9 mouse cellular contexts compared by ENCODE assay signal in the genomic region with DNA sequence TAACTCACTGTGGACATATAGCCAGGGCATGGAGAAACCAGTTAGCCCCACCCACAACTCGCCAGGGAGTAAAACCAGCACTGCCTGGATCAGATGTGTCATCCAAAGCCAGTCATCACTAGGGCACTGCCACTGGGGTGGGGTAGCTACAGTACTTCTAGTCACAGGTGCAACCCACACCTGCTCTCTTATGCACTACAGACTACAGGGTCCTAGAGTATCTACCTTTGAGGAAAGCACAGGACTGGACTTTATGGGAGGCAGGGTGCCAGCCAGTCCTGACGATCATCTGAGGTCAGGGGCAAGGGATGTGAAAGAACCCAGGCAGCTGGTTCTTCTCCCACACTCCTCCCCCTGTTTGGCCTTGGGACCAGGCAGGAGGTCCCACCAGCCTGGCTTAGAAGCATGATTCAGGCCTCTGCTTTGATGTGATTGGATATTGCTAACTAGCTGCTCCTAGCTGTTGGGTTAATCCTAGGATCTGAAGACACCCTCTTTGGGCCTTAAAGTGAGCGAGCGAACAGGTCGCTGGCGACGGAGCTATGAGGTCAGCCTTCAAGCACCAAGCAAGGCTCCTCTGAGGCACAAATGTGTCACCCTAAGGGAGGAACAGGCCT. TPM values are rescaled to one million over a fixed set of nuclear protein-coding genes. Genes with fewer than 3 reads are reported as not detected.
A peak's percentile ranks its signal among the peaks of the same experiment; 100 is the strongest.
DNase-seq lines count a peak whose midpoint lies in the region; ATAC-seq lines count a peak whose summit lies in the region.
"Had no signal": no experiment of that assay in that cellular context is flagged by ENCODE, and none has a peak within 500 bp of the region (broad histone marks: within the 10 kb centered on the region; RNA-seq: fewer than 3 reads in every experiment).

No protein-coding gene starts in this region.

- no peaks in the 10 kb centered on the region for H3K27me3 ChIP-seq in embryonic facial prominence, embryonic 14.5 days (replicated peaks; ENCODE audit: control insufficient read depth, insufficient read depth, low read length)
- no peaks in the 10 kb centered on the region for H3K27me3 ChIP-seq in limb, embryonic 13.5 days
- H3K27me3 ChIP-seq in midbrain, embryonic 12.5 days: no peaks in the 10 kb centered on the region

- 18% methylated on average over 7 of the region's 7 CpGs for WGBS in embryonic facial prominence, embryonic 14.5 days
- 9% methylated on average over 7 of the region's 7 CpGs for WGBS in limb, embryonic 13.5 days
- 18% methylated on average over 7 of the region's 7 CpGs for WGBS in midbrain, embryonic 12.5 days

- H3K4me3 ChIP-seq in embryonic facial prominence, embryonic 14.5 days (ENCODE audit: low read depth, low read length): peak overlapping the region; percentile 60
- peak overlapping the region; percentile 62 for H3K4me3 ChIP-seq in limb, embryonic 13.5 days
- H3K4me3 ChIP-seq in midbrain, embryonic 12.5 days: peak overlapping the region; percentile 19

- H3K9me3 ChIP-seq in embryonic facial prominence, embryonic 14.5 days (ENCODE audit: control insufficient read depth, low read length): no peaks in the 10 kb centered on the region
- H3K9me3 ChIP-seq in limb, embryonic 13.5 days: no peaks in the 10 kb centered on the region
- H3K9me3 ChIP-seq in midbrain, embryonic 12.5 days: no peaks in the 10 kb centered on the region

- no peak; the same call in 1 of the 2 replicates for ATAC-seq in embryonic facial prominence, embryonic 14.5 days (ENCODE audit: low read depth)
- ATAC-seq in limb, embryonic 13.5 days (ENCODE audit: low FRiP score, low read depth): no peak
- no peak for ATAC-seq in midbrain, embryonic 12.5 days (ENCODE audit: low FRiP score, low read depth)

- peaks cover 16% of the 10 kb centered on the region for H3K4me1 ChIP-seq in embryonic facial prominence, embryonic 14.5 days (ENCODE audit: control insufficient read depth, insufficient read depth, low read length)
- peaks cover 22% of the 10 kb centered on the region for H3K4me1 ChIP-seq in limb, embryonic 13.5 days
- H3K4me1 ChIP-seq in midbrain, embryonic 12.5 days: peaks cover 17% of the 10 kb centered on the region

- intact Hi-C loops in heart, postnatal 10 days (cut with DNase I): no loop called here

- peaks cover 24% of the 10 kb centered on the region; the same call in 1 of the 2 replicates for H3K36me3 ChIP-seq in embryonic facial prominence, embryonic 14.5 days (ENCODE audit: control insufficient read depth, insufficient read depth, low read length)
- H3K36me3 ChIP-seq in limb, embryonic 13.5 days: peaks cover 32% of the 10 kb centered on the region
- peaks cover 16% of the 10 kb centered on the region; the same call in 1 of the 2 replicates for H3K36me3 ChIP-seq in midbrain, embryonic 12.5 days

- DNase-seq in A20 (ENCODE audit: low read depth, low spot score): peak; percentile 45
- DNase-seq in MEL-GATA-1-ER (ENCODE audit: extremely low read depth, low read depth): peak; percentile 31
- peak; percentile 43 for DNase-seq in embryonic facial prominence, embryonic 14.5 days (ENCODE audit: low spot score)
- peak; percentile 56 to 69 for DNase-seq in heart, postnatal 10 days
- no peak for DNase-seq in c-Kit-positive CD71-positive TER-119-positive erythroid progenitor cells, embryonic 14.5 days (ENCODE audit: low spot score)
- DNase-seq in right cerebral cortex, postnatal 14 days: no peak

- H3K4me2 ChIP-seq in embryonic facial prominence, embryonic 14.5 days (ENCODE audit: low read depth, low read length): peak overlapping the region; percentile 81
- H3K4me2 ChIP-seq in limb, embryonic 13.5 days (replicated peaks): peak overlapping the region; percentile 77
- peak overlapping the region; percentile 48 for H3K4me2 ChIP-seq in midbrain, embryonic 12.5 days (replicated peaks)

- peak overlapping the region; percentile 75 for H3K27ac ChIP-seq in embryonic facial prominence, embryonic 14.5 days (replicated peaks; ENCODE audit: low read depth, low read length)
- H3K27ac ChIP-seq in limb, embryonic 13.5 days: no peak overlapping the region; the same call in 1 of the 2 replicates
- H3K27ac ChIP-seq in midbrain, embryonic 12.5 days (replicated peaks): no peak overlapping the region

- H3K9ac ChIP-seq in embryonic facial prominence, embryonic 14.5 days (ENCODE audit: low read depth, low read length): peak overlapping the region; percentile 79
- H3K9ac ChIP-seq in limb, embryonic 13.5 days: peak overlapping the region; percentile 82
- H3K9ac ChIP-seq in midbrain, embryonic 12.5 days (replicated peaks): peak overlapping the region; percentile 35

RNA-seq across cellular contexts. Expression of a gene that starts 4.6 kb away (rescaled TPM):
- polyA plus RNA-seq in embryonic facial prominence, embryonic 14.5 days (2014; fragmentation: Nextera tagmentation; extraction: Ambion mirVana): 160 and 166 TPM in 2 replicates
- total RNA-seq in heart, postnatal 10 days (2021): 10 to 100 TPM; 72.9 to 75.3 TPM
- 112 and 118 TPM in 2 replicates for polyA plus RNA-seq in limb, embryonic 13.5 days (2015; fragmentation: Nextera tagmentation; extraction: Ambion mirVana)
- polyA plus RNA-seq in midbrain, embryonic 12.5 days (2016; fragmentation: Nextera tagmentation; extraction: Ambion mirVana): 47.4 and 54.9 TPM in 2 replicates

RNA-seq across cellular contexts. Expression of a gene that starts 25.8 kb away (rescaled TPM):
- polyA plus RNA-seq in embryonic facial prominence, embryonic 14.5 days (2014; fragmentation: Nextera tagmentation; extraction: Ambion mirVana): 122 and 142 TPM in 2 replicates
- total RNA-seq in heart, postnatal 10 days (2021): 100 to 1,000 TPM; 102 to 114 TPM
- polyA plus RNA-seq in limb, embryonic 13.5 days (2015; fragmentation: Nextera tagmentation; extraction: Ambion mirVana): 94.5 and 97.5 TPM in 2 replicates
- 93.4 and 96.4 TPM in 2 replicates for polyA plus RNA-seq in midbrain, embryonic 12.5 days (2016; fragmentation: Nextera tagmentation; extraction: Ambion mirVana)

RNA-seq across cellular contexts. Expression of a gene that starts 25.9 kb away (rescaled TPM):
- 6.0 and 7.2 TPM in 2 replicates for polyA plus RNA-seq in embryonic facial prominence, embryonic 14.5 days (2014; fragmentation: Nextera tagmentation; extraction: Ambion mirVana)
- 1 to 10 TPM; 3.3 to 4.0 TPM for total RNA-seq in heart, postnatal 10 days (2021)
- 11.4 and 12.9 TPM in 2 replicates for polyA plus RNA-seq in limb, embryonic 13.5 days (2015; fragmentation: Nextera tagmentation; extraction: Ambion mirVana)
- 13.1 and 14.4 TPM in 2 replicates for polyA plus RNA-seq in midbrain, embryonic 12.5 days (2016; fragmentation: Nextera tagmentation; extraction: Ambion mirVana)

RNA-seq across cellular contexts. Expression of a gene that starts 45.8 kb away (rescaled TPM):
- 64.5 and 74.8 TPM in 2 replicates for polyA plus RNA-seq in embryonic facial prominence, embryonic 14.5 days (2014; fragmentation: Nextera tagmentation; extraction: Ambion mirVana)
- total RNA-seq in heart, postnatal 10 days (2021): 10 to 100 TPM; 37.4 to 45.9 TPM
- 85.5 and 89.2 TPM in 2 replicates for polyA plus RNA-seq in limb, embryonic 13.5 days (2015; fragmentation: Nextera tagmentation; extraction: Ambion mirVana)
- polyA plus RNA-seq in midbrain, embryonic 12.5 days (2016; fragmentation: Nextera tagmentation; extraction: Ambion mirVana): 67.5 and 76.6 TPM in 2 replicates

RNA-seq across cellular contexts. Expression of a gene that starts 45.9 kb away (rescaled TPM):
- 1.3 and 1.5 TPM in 2 replicates for polyA plus RNA-seq in embryonic facial prominence, embryonic 14.5 days (2014; fragmentation: Nextera tagmentation; extraction: Ambion mirVana)
- total RNA-seq in heart, postnatal 10 days (2021): not detected
- 2.6 TPM in 2 replicates for polyA plus RNA-seq in limb, embryonic 13.5 days (2015; fragmentation: Nextera tagmentation; extraction: Ambion mirVana)
- polyA plus RNA-seq in midbrain, embryonic 12.5 days (2016; fragmentation: Nextera tagmentation; extraction: Ambion mirVana): 3.7 and 3.8 TPM in 2 replicates
- total RNA-seq: hematopoietic stem cell, adult 5-6 weeks had no signal

Comparison
In these comparisons a context has a peak if more than half of its experiments do, and no peak if none do; other contexts are left out.
1. DNase-seq: peak in A20 (single experiment), MEL-GATA-1-ER (single experiment), embryonic facial prominence, embryonic 14.5 days (single experiment) and heart, postnatal 10 days (2 of 2); none in c-Kit-positive CD71-positive TER-119-positive erythroid progenitor cells, embryonic 14.5 days (single experiment) and right cerebral cortex, postnatal 14 days (single experiment).
2. Peak in every context shown above with its lines, with median percentiles within 50 percentile points of each other: H3K4me2 ChIP-seq, H3K4me3 ChIP-seq and H3K9ac ChIP-seq.